Mouse (Mus musculus): ENCODE data around the gene Smurf1.
A peak's percentile ranks its signal among the peaks of the same experiment; 100 is the strongest.

Gene Smurf1

DNA sequence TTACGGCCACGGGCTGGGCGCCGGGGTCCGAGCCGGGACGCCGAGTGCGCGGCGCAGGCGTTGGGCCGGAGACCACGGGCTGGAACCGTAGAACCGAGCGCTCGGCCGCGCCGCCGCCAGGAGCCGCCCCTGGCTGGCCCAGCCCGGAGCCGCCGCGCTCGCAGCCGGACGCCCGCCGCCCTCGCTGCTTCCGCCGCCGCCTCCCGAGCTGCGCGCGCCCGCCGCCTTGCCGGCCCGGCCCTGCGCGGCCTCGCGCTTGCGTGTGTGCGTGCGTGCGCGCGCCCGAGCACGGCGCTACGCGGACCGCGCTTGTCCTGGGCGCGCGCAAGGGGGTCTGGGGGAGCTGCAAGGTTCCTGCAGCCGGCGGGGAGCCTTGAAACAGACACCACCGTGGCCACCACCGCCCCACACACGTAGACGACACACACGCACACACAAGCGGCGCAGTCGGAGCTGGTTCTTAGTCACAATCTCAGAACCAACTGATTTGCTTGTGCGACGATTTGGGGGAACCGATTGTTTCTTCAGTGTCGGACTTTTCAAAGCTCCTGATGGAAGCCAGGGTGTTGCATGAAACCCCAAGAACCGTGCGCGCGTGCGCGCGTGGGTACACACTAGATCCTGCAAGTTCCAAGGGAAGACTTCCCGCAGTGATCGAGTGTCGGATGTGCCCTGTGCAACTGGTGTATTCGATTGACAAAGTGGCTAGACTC lies at the start of gene Smurf1:
Gene Smurf1 (minus strand): TSS at position 209 of the 713 bp plus-strand sequence.
- DNase-seq, result peak; percentile 86

- no peak for DNase-seq
Observed at GRCm38 (mm10) chr5:145014278-145014677, 48.6 kb upstream of the Smurf1 start.

DNA sequence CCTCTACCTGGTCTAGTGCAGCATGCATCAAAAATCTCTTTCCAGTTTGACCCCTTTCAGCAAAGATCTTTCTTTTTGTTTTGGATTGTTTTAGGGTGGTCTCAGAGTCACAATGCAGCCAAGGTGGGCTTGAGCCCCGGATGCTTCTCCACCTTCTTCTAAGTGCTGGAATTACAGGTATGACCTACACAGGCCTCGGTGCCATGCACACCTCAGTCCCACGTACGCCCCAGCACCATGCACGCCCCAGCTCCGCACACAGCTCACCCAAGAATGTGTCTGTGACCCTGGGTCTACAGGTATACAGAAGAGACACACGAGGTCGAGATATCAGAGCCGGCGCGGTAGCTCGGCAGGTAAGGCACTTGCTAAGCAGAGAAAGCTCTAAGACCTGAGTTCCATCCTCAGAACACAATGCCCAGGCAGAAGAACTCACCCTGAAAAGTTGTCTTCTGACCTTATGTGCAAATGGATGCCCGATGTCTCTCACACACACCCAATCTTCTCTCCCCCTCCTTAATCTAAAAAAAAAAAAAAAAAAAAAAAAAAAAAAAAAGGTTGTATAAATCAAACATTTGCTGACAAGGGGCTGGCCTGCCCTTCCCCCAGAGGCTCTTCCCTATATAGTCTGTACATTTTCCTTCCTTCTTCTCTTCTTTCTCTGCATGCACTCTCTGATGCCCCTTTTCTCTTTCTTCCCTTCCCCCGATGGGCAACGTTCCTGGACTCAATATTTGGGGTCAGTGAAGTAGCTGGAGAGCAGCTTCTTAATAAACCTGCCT lies 43.4 kb upstream of the Smurf1 start:
- DNase-seq, result no peak

DNA sequence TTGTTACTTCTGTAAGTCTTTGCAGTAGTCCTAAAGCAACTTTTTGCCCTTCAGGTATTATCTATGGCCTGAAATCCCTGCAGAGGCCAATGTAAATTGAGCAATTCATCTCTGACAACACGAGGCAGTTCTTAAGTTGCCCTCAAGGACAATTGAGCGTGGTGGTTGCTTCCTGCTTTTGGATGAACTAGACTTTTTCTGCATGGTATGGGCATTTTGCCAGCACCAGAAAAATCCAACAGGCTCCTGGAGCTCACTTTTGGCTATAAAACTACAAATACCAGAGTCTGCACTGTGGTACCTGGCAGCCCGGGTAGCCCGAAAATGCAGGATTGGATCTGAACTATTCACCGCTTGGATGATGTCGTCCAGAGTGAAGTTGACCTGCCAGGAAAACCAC lies 39.9 kb upstream of the Smurf1 start:
- DNase-seq, result no peak

DNA sequence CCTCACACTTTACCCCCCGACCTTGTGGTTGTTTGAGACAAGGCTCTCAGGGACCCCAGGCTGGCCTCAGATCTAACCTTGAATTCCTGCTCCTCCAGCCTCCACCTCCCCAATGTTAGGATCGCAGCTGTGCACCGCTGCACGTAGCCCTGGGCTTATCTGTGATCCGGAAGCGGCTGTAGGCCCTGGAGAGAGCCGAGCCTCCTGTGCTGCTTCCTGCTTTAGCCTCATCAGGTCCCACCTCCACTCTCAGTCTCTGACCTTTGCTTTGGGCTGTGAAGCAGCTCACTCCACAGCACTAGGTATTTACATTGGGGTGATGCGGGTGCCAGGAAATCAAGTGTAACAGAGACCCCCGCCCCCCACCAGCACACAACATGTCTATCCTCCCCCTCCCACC lies 38.8 kb upstream of the Smurf1 start:
- no peak for DNase-seq

GRCm38 (mm10) chr5:145003362-145003761 lies 37.7 kb upstream of the Smurf1 start:
- DNase-seq, result no peak

DNA sequence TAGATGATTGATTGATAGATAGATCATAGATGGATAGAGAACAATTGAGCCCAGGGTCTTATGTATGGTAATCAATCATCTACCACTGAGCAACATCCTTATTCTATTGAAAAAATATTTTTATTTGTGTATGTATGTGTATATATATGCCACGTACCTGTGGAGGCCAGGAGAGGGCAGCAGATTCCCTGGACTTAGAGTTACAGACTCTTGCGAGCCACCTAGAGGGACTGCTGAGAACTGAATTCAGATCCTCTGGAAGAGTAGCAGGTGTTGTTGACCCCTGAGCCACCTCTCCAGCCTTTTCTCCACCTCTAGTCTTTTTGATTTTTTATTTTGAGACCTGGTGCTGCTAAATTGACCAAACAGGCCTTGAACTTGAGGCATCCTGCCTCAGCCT lies 32.8 kb upstream of the Smurf1 start:
- DNase-seq, result no peak

GRCm38 (mm10) chr5:144990481-144990880 lies 24.8 kb upstream of the Smurf1 start:
- DNase-seq, result no peak

DNA sequence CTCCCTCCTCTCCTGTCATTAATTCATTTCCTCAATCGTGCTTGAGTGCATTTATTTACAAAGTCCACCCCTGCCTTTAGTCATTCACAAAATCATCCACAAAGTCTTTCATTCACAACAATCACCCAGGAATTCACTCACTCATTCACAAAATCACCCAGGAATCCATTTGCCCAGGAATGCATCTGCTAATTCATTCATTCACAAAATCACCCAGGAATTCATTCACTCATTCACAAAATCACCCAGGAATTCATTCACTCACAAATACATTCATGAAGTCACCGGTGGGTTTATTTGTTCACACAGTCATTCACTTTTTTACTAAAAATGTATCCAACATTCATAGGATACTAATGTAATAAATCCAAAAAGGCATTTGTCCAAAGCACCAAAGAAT lies 24.4 kb upstream of the Smurf1 start:
- no peak for DNase-seq

DNA sequence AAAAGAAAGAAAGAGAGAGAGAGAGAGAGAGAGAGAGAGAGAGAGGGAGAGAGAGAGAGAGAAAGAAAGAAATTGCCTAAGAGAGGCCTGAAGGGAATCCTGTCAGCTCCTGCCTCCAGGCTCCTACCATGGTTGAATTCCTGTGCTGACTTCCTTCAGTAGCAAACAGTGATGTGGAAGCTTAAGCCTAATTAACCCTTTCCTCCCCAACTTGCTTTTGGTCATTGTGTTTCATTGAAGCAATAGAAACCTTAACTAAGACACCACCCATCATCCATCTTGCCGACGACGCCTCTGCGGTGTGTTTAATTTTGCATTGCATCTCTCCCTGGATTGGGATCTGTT lies 23.4 kb upstream of the Smurf1 start:
- DNase-seq, result no peak

DNA sequence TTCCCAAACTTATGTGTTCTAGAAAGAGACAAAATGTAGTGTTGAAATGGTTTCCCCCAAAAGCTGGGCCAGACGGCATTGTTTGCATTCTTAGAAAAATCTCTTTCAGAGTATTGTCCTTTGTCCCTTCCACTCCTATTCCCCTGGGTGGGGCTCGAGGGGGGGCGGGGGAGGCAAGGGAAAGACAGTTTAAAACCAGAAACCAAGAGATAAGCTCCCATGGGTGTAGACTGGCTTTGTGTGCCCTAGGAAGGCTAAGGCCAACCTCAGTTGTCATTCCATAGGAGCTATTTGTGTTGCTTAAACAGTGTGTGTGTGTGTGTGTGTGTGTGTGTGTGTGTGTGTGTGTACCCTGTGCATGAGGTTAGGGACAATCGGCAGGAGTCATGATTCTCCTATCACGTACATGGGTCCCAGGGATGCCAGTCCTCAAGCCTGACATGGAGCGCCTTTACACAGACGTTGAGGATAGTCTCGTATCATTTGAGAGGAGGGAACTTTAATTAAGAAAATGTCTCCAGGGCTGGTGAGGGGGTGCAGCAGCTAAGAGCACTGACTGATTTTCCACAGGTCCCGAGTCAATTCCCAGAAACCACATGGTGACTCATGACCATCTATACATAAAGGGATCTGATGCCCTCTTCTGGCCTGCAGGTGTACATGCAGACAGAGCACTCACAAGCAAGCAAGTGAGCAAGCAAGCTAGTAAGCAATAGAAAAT lies 22.9 kb upstream of the Smurf1 start:
- peak; percentile 36 for DNase-seq

DNA sequence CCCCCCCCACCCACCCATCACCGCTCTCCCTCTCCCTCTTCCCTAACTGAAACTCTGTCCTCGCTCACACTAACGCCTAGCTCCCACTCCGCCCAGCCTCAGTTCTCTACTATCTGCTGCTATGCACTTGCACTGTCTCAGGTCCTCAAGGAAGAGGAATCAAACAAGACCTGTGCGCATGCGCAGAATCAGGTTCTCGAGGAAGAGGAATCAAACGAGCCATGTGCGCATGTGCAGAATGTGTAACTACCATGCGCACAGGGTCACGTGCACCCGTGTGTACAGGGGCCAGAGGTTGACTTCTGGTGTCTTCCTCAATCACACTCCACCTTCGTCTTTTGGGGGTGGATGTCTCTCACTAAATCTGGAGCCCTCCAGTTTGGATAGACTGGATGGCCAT lies 21.9 kb upstream of the Smurf1 start:
- no peak for DNase-seq

DNA sequence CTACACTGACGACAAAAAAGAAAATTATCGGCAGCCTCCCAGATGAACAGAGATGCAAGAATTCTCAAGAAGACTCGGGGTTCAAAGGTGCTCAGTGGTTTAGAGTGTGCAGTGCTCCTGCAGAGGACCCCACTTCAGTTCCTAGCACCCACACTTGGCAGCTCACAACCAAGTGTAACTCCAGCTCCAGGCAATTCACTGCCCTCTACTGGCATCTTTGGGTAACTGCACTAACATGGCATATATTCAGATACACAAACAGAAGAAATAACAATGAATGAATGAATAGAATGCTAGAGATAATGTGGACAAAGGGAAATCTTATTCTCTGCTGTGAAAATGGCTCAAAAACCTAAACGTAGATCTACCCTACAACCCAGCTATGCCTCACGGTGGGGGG lies 19.2 kb upstream of the Smurf1 start:
- no peak for DNase-seq

DNA sequence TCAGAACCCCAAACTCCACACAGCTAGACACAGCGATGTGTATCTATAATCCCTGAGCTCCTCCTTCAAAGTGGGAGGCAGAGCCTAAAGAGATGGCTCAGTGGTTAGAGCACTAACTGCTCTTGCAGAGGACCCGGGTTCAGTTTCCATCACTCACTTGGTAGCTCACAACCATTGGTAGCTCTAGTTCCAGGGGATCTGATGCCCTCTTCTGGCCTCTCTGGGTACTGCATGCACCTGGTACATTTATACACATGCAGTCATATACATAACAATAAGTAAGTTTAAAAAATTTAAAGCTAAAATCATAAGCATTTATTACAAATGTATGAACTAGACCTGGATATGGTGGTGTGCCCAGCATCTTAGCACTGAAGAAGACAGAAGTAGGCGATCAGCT lies 17.6 kb upstream of the Smurf1 start:
- DNase-seq, result no peak

GRCm38 (mm10) chr5:144979110-144979509 lies 13.5 kb upstream of the Smurf1 start:
- no peak for DNase-seq

- no peak for DNase-seq
Observed at GRCm38 (mm10) chr5:144978533-144979107, 13.0 kb upstream of the Smurf1 start.

GRCm38 (mm10) chr5:144971266-144971665 lies 5.6 kb upstream of the Smurf1 start:
- no peak for DNase-seq

DNA sequence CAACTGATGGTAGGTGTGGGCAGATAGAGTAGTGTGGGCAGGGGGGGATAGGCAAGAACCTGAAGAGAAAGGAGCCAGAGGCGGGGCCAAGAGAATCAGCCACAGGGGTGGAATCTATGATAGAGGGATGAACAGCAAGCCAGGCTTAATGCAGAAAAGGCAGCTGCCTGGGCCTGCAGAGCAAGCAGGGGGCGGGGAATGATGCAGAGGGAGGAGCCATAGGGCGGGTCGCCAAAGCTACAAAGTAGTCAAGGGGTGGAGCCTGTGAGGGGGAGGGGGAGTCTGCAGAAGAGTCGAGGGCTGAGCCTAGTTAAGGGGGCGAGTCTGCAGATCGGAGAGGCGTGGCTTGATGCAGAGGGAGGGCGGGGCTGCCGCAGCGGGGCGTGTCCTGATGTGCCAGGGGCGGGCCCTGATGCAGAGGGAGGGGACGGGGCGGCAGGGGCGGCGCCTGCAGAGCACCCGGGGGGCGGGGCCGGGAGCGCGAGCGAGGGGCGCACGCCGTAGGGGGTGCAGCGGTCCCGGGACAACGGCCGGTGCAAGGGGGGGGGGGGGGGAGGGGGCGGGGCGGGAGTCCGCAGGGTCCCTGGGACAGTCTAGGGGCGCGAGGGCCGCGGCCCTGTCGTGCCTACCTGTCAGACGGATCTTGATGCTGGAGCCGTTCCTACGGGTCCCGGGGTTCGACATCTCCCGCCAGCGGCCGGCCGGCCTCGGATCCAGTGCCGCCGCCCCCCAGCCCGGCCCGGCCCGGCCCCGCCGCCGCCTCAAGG lies 592 bp downstream of the Smurf1 start:
- DNase-seq, result peak; percentile 87

- no peak for DNase-seq
Observed at GRCm38 (mm10) chr5:144964465-144964864, 1.2 kb downstream of the Smurf1 start.

DNA sequence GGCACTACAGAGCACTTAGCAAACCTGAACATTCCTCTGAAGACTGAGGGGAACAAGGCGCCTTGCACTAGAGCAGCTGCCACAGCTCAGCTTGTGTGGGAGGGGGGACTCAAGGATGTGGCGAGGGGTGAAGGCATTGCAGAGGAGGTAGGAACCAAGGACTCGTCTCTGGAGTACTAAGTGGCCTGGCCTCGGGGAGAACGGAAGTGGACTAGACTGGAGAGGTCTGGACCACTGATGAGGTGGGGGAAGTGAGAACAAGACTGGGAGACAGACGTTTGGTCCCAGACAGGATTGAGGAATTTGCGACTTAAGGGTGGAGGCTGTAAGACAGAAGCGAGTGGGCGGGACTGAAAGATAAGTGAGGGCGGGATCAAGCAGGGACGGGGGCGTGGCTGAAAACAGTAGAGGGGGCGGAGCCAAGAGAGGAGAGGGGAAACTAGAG lies 1.8 kb downstream of the Smurf1 start:
- peak; percentile 62 for DNase-seq

DNA sequence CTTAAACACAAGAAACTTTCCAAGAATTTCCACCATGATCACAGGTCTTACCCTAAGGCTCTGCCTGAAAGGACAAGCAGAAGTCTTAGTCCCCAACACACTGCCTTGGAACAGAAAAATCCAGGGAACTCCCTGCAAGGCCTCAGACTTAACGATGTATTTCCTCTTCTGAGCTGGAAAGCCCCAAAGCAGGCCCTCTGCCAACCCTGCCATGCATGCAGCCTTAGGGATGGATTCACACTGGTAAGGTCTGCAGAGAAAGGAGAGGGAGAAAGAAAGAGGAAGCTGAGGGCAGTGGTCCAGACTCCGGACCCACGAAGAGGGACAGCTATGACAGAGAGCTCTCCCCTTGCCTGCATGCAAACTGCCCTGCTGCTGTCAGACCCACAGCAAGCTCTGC lies 2.2 kb downstream of the Smurf1 start:
- DNase-seq, result peak; percentile 43

DNA sequence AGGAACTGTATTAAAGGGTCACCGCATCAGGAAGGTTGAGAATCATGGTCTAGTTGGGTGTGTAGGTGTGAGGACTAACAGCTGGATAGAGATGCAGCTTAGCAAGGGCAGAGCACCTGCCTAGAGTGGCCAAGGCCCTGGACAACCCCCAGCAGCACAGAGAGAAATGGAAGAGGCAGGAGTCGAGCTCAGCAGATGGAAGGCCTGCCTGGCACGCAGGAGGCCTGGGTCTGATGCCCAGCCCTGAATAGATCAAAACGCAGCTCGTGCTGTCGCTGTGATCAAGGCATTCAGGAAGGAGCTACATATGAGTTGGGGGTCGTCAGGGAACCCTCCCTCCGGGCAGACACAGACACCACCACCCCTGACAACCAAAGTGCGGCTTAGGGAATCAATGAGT lies 7.4 kb downstream of the Smurf1 start:
- DNase-seq, result no peak

DNA sequence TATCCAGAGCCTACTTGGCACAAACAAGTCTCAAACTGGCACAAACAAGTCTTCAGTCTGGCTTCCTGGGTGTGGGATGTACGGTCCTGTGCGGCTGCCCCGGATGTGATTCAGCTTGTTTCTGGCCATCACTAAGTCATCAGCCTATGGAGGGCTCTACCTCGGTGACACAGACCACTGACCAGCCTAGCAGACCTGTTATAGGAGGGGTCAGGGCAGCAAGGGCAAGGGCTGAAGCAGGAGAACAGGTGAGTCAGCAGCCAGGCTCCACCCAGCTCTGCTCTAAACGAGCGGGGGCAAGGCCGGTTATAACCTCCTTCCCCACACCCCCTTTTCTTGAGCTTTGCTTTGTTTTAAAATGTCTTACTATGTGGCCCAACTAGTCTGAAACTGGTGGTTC lies 11.2 kb downstream of the Smurf1 start:
- DNase-seq, result no peak

Measured in cerebellum, adult 9-11 months (tissue).